Mouse (Mus musculus) cortical plate, adult 2 months (tissue): ENCODE data around the gene Nudt3. TPM values are rescaled to one million over a fixed set of nuclear protein-coding genes. Genes with fewer than 3 reads are reported as not detected.
"Not testable (repeated sequence)": the region's sequence is repeated elsewhere in the genome, so short reads cannot be mapped to it uniquely, and the experiment has no call there.

Source experiments
- H3K27ac ChIP-seq: fragments of 200-500 bp; 2 replicates; pipeline ENCODE4 v1.5.1; 2012; ENCODE audit warnings: low read length, control low read depth, inconsistent platforms; ENCODE audit not compliant: insufficient read depth
- H3K4me1 ChIP-seq: fragments of 200-500 bp; 2 replicates; pipeline ENCODE4 v1.6.1; 2011; ENCODE audit warnings: low read length; ENCODE audit not compliant: control insufficient read depth, insufficient read depth
- H3K4me3 ChIP-seq: fragments of 200-500 bp; 2 replicates; pipeline ENCODE4 v1.5.1; 2011; ENCODE audit warnings: mild to moderate bottlenecking, low read length, control low read depth; ENCODE audit not compliant: insufficient read depth
- CTCF ChIP-seq: fragments of 200-500 bp; IDR thresholded peaks from 2 replicates; pipeline ENCODE4 v1.5.1; 2011; ENCODE audit warnings: mild to moderate bottlenecking, control low read depth, low read length; ENCODE audit not compliant: insufficient read depth; ENCODE audit errors: extremely low read depth
- POLR2A ChIP-seq: fragments of 200-500 bp; IDR thresholded peaks from 2 replicates; pipeline ENCODE4 v1.6.1; 2011; ENCODE audit warnings: mild to moderate bottlenecking, low read length, control low read depth; ENCODE audit not compliant: insufficient read depth; ENCODE audit errors: extremely low read depth
- polyA plus RNA-seq: library from polyadenylated mRNA; depleted of rRNA; stranded (reverse); fragments of >200 nt; gene quantifications from 2 replicates; pipeline ENCODE4 v1.2.3, GENCODE M21; 2012

Gene Nudt3
- polyA plus RNA-seq, 1 experiment: 371 TPM

GRCm38 (mm10) chr17:27652046-27652790 lies 28.9 kb upstream of the Nudt3 start:
- TF ChIP-seq POLR2A (no peak), CTCF (no peak)
- Histone ChIP-seq H3K4me1 (no peaks in the 10 kb centered on the region), H3K4me3 (no peak overlapping the region), H3K27ac (no peak overlapping the region)

DNA sequence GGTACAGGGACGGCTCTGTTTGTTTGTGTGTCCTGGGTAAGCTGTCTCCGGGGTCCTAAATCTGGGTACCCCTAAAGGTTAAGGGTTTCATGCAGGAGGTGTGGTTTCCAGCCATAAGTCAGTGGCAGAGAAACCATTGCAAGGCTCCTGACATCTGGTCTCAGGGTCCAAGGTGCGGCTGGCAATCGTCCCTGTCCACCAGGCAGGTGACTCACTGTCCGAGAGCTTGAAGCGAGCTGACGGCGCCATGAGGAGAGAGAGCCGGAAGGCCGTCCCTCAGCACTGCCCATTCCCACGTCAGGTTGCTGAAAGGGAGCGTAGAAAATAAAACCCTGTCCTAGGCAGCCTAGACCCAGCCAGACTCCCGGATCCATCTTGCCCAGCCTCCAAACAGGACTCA lies 27.3 kb upstream of the Nudt3 start:
- Histone ChIP-seq H3K4me3 (no peak overlapping the region), H3K4me1 (no peaks in the 10 kb centered on the region), H3K27ac (no peak overlapping the region)
- TF ChIP-seq CTCF (no peak), POLR2A (no peak)

DNA sequence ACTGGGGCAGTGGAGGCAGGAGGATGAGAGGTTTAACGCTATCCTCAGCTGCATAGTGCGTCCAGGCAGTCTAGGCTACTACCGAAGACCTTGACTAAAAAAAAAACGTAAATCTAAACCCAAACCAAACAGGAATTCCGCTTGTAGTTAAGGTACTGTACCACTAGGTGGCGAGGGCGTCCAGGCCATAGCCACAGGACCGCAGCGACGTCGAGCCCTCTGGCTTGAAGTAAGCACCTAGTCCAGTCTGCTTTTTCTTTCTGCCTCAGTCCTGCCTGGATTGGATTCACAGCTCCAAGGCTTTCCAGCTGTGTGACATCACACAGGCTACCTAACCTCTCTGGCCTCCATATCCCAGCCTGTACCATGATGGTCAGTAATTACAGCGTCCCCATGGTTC lies 26.9 kb upstream of the Nudt3 start:
- H3K4me1 ChIP-seq: no peaks in the 10 kb centered on the region

DNA sequence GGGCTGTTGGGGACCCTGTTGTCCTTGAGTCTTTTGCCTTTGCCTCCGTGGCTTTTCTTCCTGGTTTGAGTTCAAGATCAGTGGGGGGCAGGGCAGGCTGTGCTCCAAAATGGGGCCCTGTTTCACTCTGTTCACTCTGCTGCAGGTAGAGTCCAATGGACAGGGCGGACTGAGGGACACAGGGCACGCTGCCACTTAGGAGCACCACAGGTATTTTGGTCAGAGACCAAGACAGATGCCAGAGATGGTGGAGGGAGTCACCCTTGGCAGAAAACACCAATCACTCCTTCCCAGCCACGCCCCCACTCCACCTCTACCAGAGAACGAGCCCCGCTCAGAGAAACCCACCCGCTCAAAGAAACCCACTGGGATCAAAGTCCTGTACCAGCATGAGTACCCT lies 22.5 kb upstream of the Nudt3 start:
- Histone ChIP-seq H3K4me3 (no peak overlapping the region), H3K4me1 (no peaks in the 10 kb centered on the region), H3K27ac (no peak overlapping the region)
- TF ChIP-seq POLR2A (no peak), CTCF (no peak)

More for the DNA sequence above, 26.9 kb upstream of the Nudt3 start:
- Histone ChIP-seq H3K4me3 (no peak overlapping the region), H3K27ac (no peak overlapping the region)
- TF ChIP-seq POLR2A: no peak
- peak; percentile 88 for TF ChIP-seq CTCF

- TF ChIP-seq CTCF (0 out of 2 replicates have a peak, but pooled peaks have one; percentile 13), POLR2A (no peak)
- no peaks in the 10 kb centered on the region for H3K4me1 ChIP-seq
- no peak overlapping the region for H3K4me3 ChIP-seq
- no peak overlapping the region for H3K27ac ChIP-seq
Measured at GRCm38 (mm10) chr17:27644572-27644971, 21.3 kb upstream of the Nudt3 start.

DNA sequence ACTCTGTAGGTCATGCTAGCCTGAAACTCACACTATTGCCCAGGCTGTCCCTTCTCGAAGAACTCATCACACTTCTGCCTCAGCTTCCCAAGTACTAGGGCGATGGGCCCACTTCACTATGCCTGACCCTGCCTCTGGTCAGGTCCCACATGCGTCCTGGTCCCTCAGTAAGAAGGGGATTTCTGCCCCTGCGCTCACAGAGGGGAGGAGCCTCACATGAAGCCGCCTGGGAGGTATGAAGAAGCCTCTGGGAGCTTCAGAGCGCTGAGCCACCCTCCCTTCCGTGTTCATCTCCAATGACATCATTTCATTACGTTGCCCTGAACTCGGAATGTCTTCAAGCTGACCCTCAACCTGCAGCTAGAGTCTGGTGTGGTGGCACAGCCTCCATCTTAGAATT lies 20.5 kb upstream of the Nudt3 start:
- TF ChIP-seq CTCF: no peak
- TF ChIP-seq POLR2A: no peak
- Histone ChIP-seq H3K4me1 (peaks cover 2% of the 10 kb centered on the region; the same call in 1 of the 2 replicates), H3K4me3 (no peak overlapping the region), H3K27ac (no peak overlapping the region)

DNA sequence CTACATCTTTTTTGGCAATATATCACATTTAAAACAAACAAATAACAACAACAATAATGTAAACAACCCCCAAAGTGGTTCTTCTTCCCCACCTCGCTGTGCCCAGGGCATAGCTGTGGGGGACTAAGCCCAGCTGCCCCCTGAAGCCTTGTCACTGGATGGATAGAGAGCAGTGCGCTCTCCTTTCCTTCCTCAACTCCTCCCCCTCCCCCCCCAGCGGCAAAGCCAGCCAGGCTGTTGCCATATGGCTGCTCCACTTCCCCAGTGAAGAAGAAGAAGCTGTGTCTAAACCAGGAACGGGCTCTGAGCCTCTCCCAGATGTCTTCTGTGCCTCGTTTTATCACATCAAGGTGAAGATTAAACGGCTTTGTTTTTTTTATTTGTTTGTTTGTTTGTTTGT lies 19.8 kb upstream of the Nudt3 start:
- Histone ChIP-seq H3K27ac (peak overlapping the region; percentile 40), H3K4me1 (peaks cover 2% of the 10 kb centered on the region; the same call in 1 of the 2 replicates), H3K4me3 (no peak overlapping the region)
- TF ChIP-seq CTCF: no peak
- no peak for TF ChIP-seq POLR2A

- TF ChIP-seq CTCF: no peak
- no peak for TF ChIP-seq POLR2A
Measured at GRCm38 (mm10) chr17:27642491-27643062, 19.3 kb upstream of the Nudt3 start.

GRCm38 (mm10) chr17:27639851-27640250 lies 16.6 kb upstream of the Nudt3 start:
- H3K4me1 ChIP-seq: not testable (repeated sequence)
- H3K27ac ChIP-seq: peak overlapping the region; percentile 47; the same call in 1 of the 2 replicates

More at GRCm38 (mm10) chr17:27642491-27643062, 19.3 kb upstream of the Nudt3 start:
- Histone ChIP-seq H3K4me3 (no peak overlapping the region), H3K4me1 (peaks cover 2% of the 10 kb centered on the region; the same call in 1 of the 2 replicates), H3K27ac (peak overlapping the region; percentile 40)

DNA sequence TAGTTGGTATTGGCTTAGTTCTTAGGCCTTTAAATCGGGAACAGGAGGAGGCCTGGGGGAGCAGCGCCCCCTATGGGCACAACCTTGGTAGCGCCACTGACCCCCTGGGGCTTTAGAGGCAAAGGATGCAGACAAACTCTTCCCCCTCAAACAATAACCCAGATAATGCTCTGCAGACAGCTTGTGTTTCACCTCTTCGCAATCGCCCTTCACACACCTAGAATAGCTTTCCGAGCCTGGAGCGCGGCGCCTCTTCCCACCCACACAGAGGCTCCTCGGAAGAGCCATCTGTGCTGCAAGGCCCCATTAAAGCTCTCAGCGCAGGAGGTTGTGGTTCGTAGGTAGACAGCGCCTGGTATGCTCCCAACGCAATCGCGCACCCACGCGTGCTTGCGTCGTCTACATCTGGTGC lies 15.6 kb upstream of the Nudt3 start:
- Histone ChIP-seq H3K27ac (0 out of 2 replicates have a peak overlapping the region, but pooled peaks have one; percentile 47), H3K4me3 (no peak overlapping the region), H3K4me1 (peaks cover 2% of the 10 kb centered on the region; the same call in 1 of the 2 replicates)
- no peak for TF ChIP-seq POLR2A
- peak; percentile 37 for TF ChIP-seq CTCF

More at GRCm38 (mm10) chr17:27639851-27640250, 16.6 kb upstream of the Nudt3 start:
- not testable (repeated sequence) for H3K4me3 ChIP-seq
